Mouse (Mus musculus) heart, adult 11 months (tissue): ENCODE measurements at regions not wholly inside any gene's neighbourhood (a gene's known extent, or its start where the extent isn't known, plus 50 kb on each side); places are given as distances from the start of the nearest gene placed in this dataset.

ENCODE experiments used
- DNase-seq: peaks from one replicate; pipeline ENCODE4 v3.0.0; 2022

DNA sequence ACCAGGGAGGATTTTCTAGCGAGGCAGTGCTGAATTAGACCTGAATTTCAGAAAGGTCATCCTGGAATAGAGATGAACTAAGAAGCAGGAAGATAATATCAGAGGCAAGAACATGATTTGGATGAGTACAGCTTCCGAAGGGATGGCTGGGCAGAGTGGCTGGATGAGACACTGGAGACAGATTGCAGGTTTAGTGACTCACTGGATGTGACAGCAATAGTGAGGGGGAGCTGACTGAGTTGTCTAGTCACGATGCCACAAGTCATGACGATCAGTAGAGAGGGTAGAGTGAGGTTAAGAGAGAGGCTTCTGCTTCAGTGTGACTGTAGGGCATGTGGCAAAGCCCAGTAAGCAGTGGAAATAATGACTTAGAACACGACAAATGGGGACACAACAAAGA lies 181.3 kb upstream of the Npy start:
- DNase-seq: peak; percentile 59

DNA sequence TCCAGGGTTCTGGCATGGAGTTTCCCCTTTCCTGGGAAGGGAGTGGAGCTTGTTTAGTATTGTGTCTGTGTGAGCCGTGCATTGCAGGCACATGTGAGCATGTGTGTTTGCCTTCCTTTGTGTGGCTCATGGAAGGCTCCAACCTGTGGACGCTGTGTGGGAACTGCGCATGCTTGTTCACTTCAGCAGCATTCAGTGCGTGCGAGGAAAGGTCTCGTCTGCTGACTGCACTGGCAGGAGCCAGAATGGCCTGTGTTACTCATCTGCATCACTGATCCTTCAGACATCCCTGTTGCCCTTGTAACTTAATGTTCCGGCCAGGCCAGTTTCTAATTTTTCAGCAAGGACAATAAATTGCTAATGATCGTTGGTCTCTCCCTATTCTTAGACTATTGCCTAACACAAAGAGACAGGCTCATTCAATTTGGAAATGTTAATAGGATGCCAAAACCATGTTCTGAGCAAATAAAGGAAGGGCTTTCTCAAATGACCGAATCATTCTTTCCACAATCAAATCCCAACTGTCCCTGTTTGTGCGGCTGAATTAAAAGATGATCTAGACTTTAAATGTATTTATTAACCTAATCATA lies 167.9 kb upstream of the Npy start:
- DNase-seq: no peak

DNA sequence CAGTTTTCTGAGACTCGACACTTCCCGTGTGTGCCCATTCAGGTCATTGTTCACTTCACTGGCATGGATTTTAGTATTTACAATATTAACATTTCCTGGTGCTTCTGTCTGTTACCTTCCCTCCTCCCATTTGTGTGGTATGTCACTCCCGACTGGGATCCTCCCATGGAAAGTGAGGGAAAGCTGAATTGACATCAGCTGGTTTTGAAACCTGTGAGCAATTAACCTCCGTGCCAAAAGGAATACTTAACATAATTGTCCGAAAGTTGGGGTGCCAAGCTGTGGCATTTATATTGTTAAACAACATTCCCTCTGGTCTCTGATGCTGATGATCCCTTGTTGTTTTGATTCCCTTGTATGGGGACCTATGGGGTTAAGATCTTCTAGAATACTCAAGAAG lies 167.3 kb upstream of the Npy start:
- DNase-seq: no peak

DNA sequence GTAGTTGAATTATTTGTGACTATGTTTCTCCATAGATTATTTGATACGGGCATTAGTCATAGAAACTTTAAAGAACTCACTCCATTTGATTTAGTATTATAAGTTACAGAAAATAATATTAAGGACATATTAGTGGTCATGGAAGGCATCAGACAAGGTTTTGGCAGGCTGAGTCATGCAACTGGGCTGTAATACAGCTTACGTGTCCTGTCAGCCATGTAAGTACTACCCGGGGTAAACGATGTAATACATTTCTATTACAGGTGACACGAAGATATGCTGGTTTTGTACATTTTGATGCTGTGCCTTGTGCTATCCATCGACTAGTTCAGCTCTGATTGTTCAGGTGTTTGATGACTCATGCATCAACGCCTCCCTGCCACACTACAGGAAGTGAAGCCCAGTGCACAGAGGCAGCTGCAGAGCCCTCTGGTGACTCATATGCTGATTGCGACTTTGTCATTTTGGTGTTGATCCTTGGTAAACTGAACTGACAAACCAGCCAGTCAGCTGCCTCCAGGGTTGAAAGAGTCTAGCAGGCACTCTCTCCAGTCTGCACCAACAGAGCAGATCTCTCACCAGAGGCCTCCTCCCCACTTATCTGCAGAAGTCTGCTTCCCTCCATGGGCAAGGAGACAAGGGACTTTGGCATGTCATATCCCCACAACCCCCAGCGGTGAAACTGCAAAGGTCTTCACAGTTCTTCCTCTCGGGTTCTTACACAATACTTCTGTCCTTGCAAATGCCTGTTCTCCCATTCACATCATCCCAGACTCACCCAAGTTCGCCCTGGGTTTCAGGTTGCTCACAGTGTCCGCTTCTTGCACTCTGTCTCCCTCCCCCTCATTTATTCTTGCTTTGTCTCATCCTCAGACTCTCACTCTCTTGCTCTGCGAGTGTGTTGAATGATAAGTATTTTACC lies 165.9 kb upstream of the Npy start:
- DNase-seq: peak; percentile 72

DNA sequence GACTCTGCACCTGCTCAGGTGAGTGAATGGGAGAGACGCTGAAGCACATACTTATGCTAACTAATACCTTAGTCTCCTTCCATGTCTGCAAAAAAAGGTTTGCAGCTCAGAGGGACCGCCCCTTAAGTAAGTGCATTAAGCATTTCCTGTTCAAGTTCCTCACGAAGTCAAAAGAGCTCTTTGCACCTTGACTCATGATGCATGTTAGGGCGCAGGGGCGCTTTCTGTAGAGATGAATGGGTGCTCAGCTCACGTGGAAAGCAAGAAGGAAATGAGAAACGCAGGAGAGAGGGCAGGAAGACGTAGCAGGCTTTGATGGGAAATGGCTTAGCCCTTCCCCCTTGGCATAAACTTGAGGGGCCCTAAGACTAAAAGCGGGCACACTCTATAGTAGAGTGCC lies 164.5 kb upstream of the Npy start:
- peak; percentile 78 for DNase-seq

DNA sequence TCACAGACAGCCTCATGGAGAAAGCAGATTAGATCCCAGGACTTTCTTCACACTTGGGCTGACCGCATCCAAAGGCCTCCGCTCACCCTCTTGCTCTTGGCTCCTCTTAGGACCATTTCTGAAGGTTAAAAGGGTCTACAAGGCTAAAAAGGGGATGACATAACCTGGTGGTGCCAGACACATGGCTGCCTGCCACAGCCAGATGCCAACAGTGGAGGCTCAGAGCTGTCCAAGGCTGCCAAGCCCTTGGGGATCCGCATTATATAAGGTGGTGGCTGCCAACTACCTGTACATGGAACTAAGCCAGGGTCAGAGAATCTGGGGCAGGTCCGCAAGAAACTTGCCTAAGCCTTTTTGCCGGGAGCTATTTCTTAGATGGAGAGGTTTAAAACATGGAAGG lies 151.5 kb upstream of the Npy start:
- DNase-seq: peak; percentile 94

DNA sequence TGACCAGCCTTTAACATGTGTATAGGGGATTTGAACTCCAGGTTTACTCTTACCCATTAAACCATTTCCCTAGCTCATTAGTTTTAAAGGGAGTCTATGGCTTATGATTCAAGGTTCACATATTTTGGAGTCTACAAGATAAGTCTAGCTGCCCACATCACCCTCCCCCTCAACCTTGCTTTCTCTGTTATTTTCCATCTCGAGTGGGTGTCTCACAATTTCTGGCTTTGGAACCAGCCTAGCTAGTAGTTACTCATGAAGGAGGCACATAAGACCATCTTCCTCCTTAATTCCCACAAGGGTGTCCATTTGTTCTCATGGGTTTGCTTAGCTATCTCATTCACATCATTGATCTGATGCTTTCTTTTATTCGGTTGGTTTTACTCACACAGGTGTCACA lies 150.6 kb upstream of the Npy start:
- DNase-seq: peak; percentile 27

DNA sequence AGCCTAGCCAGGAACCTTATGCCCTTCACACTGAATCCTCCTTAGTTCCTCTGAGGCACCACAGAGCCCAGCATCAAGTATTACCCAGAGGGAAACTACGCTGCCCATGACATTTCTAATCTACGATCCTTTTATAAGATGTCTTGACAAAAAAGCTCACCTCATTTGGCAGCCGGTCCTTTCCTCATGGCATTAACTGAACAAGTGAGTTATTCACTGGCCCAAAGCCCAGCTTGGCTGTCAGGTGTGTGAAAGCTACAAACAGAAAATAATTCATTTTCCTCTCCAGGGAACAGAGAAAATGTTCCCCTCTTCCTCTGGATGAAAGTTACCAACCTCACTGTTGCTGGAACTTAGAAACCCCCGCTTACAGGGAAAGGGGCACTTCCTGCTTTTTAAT lies 135.7 kb upstream of the Npy start:
- DNase-seq: peak; percentile 11

DNA sequence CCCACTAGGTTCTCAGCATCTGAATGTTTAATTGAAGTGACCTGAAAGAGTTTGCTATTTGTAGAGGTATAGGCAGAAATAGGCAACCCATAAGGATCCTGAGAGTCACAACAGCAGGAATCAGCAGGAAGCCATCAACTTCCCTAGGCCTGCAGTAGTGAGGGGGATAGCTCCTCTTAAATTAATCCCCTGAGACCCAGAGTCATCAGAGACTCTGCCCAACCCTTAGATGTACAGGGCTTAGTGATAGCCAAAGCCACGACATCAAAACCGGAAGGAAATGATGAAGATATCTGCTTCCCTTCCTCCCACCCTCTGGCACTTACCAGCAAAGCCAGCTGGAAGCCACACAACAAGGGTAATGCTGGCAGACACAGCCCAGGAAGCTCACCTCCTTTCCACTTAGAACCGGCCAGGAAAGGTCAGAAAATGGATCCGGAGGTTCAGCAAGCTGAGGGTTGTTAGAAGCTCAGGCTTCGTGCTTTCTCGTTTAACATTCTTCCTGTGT lies 130.4 kb upstream of the Npy start:
- DNase-seq: peak; percentile 79

DNA sequence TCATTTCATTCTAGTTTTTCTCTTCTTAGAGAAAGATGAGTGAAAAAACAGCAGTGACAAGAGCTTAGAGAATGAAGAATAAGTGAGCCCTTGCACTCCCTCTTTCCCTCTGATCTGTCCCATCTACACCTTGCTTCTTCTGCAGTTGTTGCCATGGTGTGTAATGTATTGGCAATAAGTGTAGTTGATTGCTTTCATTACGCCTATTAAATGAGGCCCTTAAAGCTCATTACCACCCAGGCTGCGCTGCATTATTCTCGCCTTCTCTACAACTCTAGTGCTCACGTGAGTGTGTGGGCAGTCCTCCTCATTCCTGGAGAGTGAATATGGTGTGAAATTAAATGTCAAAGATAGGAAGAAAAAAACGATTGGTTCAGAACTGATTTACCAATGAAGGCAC lies 127.7 kb upstream of the Npy start:
- DNase-seq: peak; percentile 51

DNA sequence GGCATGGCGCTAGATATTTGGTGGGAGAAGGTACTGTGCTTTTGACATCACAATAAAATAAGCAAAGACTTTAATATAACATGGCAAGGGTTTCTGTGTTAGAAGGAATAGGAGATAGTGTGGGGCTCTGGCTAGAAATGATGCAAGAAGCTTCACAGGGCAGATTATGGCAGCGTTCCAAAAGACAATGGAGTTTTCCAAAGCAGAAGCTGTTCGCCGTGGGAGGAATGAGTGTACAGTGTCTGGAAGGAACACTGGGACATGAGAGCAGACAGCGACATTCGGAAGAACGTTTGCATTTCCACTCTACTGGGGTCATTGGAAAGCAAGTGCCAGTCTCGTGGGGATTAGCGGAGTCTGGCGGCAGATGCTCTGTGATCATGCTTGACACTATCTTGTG lies 125.5 kb upstream of the Npy start:
- peak; percentile 34 for DNase-seq

DNA sequence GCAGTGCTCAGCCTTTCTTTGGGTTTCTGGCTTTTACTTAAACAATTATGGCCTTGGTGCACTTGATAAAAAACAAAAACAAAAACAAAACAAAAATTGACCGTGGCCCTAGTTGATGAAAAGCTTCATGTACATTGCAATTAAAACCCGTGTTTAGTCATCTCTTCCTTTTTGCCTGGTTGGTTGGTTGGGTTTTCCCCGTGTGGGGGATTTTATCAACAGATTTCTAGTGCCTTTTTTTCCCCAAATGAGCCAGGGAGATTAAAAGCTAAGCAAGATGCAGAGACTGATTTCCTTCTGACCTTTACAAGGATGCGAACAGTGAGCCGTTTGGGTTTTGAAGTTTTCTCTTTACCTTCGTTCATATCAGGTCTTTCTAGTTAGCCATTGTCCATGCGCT lies 121.1 kb upstream of the Npy start:
- DNase-seq: no peak

DNA sequence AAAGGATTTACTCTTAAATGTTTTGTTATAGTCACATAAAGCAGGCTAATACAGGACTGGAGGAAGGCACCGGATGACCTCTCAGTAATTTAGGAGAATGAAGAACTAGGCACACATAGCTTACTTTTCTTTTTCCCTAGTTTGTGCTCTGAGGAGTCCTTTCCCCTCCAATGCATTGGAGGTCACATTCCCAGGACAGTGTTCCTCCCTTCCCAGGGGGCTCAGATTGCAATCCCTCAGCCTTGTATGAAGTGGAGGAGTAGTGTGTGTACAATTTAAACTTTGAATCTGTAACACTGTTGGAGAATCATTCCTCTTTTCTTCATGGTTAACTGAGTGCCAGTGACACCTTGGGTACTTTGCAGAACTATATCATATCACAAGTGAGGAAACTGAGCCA lies 109.5 kb upstream of the Npy start:
- DNase-seq: no peak

DNA sequence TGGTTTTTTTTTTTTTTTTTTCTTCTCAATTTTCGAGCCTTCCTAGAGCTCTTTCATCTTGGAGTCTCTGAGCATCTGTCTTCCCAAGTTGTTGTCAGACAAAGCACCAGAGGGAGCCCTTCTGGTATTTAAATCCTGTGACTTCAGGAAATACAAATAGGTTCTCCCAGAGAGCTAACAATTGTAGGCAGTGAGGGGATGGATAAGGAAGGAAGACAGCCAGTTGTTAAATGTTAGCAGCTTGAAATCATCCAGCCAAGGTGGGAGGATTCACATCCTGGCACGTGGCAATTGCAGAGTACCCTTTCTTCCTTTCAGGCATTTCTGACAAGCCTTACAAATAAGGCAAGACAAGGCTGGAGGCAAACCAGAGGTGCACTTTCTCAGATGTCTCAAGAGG lies 106.0 kb upstream of the Npy start:
- peak; percentile 55 for DNase-seq

DNA sequence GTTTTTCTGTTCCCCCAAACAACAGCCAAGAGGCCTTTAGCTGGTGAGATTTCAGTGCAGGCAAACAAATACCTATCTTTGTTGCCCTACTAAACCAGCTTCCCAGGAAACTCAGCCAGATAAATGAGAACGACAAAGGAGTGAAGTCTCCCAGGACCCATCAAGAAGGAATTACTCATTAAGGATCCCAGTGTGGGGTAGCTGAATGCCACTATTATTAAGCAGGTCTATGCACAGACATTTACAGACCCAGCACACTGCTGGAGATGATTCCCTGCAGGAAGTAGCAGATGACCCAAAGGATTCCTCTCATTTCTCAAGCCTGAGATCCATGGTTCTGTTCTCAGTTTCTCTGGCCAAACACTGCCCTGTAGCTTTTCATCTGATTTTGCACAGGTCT lies 105.6 kb upstream of the Npy start:
- no peak for DNase-seq

DNA sequence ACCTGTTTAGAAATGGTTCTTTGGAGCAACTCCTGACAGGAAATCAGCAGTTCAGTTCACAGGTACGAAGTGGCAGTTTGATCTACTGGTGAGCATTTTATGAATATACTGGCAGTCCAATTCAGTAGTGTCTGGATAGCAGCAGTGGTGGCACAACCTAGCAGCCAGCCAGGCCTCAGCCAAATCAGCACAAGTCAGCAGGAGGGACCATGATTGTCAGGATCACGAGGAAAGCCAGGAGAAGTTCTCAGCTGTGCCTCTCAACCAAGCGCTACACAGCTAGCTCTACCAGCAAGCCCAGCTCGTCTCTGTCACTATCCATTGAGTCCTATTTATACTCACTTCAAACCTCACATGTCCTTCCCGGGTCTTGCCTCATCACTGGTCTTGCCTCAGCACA lies 89.3 kb upstream of the Npy start:
- no peak for DNase-seq

DNA sequence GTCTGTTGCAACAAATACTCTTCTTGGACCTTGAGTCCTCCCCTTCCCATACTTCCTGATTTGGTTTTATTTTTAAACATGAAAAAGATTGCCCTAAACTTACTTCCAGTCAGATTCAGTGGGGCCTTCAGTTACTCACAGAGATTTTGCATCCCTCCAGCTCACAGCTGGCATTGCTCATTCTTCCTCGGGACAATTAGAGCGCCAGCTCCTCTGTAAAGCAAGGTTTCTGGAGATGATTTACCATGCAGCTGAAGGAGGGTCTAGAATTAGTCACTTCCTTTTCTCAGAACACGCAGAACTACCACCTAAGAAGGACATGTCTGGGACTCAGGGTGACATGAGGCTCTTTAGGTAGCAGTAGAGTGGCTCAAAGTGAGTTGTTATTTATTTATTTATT lies 79.4 kb upstream of the Npy start:
- no peak for DNase-seq

DNA sequence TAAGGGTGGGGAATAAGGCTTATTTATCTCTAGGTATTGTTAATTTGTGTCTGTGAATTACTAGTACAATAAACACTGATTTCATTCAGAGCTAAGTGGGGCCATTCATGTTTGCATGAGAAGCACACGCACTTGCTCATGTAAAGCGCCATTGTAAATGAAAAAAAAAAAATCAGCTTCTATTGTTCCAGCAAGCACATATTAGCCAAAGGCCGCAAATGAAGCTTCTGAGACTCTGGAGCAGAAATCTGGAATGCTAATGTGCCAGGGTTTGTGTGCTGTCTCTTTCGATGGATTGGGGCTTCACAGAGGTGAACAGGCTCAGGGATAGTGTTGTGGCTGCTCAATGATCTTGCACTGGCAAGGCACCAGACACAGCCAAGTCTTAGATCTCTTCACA lies 77.2 kb upstream of the Npy start:
- DNase-seq: no peak

DNA sequence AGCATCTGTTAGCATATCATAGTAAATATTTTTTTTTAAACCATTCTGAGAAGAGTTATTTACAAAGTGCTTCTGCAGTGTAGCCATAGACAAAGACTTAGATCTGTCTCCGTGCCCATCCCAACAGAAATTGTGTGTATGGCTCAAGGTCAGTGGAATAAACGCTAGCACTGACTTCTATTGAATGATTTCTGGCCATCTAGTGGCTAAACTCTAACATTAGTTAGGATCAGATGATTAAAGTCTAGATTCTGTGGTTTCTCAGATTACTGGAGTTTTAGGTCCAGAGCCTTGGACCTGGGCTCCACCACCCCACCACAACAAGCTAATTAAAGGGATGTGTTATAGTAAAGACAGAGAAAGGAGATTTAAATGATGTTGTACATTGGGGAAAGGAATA lies 72.0 kb upstream of the Npy start:
- no peak for DNase-seq

DNA sequence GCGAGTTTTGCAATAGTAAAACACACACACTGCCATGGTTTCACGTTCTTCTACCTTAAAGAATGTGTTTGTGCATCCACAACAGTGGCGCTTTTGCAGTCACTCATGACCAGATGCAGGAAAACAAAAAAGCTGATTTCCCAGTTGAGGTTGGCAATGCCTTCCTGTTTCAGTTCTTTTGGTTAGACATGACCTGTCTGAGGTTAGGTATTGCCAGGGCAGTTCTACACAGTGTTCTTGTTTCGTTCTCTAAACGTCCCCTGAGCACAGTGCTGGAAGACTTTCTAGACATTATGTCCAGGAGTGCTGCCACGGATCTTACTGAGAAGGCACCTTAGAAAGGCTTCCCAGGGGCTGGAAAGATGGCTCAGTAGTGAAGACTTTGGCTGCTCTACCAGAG lies 62.9 kb upstream of the Npy start:
- no peak for DNase-seq

DNA sequence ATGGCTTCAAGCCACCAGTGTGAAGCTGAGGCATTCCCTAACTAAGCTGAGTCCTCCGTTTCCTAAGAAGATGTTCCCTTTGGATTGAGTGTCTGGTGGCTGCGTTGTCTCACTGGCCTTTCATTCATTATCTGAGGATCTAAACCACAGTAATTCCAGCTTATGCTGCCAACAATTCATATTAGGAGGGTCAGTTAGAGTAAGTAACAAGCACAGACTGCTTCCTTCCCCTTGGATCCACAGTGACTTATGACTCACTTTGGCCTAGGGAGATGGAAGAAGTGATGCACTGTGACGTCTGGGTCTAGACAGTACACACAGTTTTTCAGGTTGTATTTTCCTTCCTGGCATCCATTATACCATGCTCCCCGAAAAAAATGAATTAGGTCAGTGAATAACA lies 57.8 kb upstream of the Npy start:
- DNase-seq: no peak

DNA sequence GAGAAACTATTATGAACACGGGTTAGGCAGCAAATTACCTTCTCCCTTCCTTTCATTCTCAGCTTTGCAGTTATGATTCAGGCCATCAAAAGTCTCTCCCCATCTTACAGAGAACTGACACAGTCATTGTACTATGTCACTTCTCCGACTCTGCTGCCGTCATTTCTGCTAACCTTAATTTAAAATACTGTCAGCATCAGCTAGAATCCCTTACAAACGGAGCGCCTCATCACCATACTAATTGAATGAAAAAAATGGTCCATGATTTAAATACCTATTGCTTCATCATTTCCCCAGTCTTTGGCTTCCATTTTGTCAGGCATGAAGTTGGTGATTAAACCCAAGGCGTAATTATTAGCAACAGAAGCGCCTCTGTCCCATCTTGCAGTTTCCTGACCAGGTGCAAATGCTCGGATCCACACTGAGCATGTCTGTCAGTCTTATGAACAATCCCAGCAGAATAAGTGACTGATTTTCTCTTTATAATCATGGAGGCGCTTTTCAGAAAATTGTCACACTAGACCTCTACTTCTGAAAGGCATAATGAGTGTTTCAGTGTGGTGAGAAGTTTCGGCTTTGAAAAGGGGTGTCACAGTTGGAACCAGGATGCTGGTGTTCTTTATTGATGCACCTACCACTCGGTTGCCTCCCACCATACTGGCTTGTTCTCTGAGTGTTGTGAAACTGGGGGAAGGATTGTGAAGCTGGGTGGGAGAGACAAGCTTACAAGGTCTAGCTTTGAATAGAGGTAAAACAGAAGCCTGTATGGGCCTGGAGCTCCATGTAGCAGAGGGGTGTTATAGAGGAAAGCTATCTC lies 52.4 kb upstream of the Npy start:
- DNase-seq: no peak
